Mouse (Mus musculus) c-Kit-positive CD71-positive TER-119-positive erythroid progenitor cells, embryonic 14.5 days (primary cell): ENCODE measurements around the gene Zfp385b.

ENCODE experiments used
- DNase-seq: peaks from one replicate; pipeline ENCODE4 v3.0.0-alpha.2; 2013; ENCODE audit warnings: low spot score

The Zfp385b gene

DNA sequence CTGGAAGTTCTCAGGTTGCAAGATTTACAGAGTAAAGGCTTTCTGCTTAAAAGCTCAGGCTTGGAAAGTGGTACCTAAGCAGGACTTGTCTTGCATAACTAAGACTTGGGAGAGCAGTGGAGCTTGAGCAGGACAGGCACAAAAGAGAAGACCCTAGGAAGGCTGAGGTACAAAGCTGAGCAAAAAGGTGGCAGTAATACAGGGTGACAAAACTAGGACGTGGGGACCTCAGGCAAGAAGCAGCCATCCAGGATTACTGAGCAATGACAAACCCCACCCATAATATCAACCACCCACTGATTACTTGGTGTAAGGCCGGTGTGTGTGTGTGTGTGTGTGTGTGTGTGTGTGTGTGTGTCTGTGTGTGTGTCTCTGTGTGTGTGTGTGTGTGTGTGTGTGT, 114.0 kb downstream of the Zfp385b start:
- DNase-seq, result no peak

- no peak for DNase-seq
Measured at GRCm38 (mm10) chr2:77703080-77703479, 116.4 kb downstream of the Zfp385b start.

- no peak for DNase-seq
Measured at GRCm38 (mm10) chr2:77691174-77691573, 128.3 kb downstream of the Zfp385b start.

- DNase-seq, result no peak
Measured at GRCm38 (mm10) chr2:77690316-77690715, 129.1 kb downstream of the Zfp385b start.

DNA sequence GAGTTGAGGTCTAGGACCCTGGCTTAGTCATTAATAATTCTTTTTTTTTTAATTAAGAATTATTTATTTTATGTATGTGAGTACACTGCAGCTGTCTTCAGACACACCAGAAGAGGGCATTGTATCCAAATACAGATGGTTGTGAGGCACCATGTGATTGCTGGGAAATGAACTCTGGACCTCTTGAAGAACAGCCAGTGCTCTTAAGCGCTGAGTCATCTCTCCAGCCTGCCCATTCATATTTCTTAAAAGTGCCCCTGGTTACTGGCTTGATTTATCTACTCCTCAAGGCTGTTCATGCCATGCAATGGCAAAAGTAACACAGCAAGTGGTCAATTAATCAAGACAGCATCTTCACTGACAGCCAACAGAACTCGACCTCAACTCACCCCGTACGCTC, 130.8 kb downstream of the Zfp385b start:
- no peak for DNase-seq

- no peak for DNase-seq
Measured at GRCm38 (mm10) chr2:77684088-77684487, 135.4 kb downstream of the Zfp385b start.

GRCm38 (mm10) chr2:77682205-77682604, 137.2 kb downstream of the Zfp385b start:
- DNase-seq, result no peak

GRCm38 (mm10) chr2:77681741-77682140, 137.7 kb downstream of the Zfp385b start:
- DNase-seq, result no peak

DNA sequence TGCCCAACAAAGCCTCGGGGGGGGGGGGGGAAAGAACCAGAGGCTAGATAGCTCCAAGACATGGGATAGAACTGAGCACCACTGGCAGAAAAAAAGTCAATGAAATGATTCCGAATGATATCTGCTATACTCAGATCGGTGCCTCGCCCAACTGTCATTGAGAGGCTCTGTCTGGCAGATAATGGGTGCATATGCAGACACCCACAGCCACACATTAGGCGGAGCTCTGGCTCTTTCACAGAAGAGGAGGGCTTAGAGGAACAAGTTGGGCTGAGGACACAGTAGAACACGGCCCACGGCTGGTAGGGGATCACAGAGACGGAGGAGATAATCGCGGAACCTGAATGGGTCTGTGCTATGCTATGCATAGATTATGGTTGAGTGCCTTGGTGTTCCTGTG, 145.7 kb downstream of the Zfp385b start:
- peak; percentile 78 for DNase-seq

DNA sequence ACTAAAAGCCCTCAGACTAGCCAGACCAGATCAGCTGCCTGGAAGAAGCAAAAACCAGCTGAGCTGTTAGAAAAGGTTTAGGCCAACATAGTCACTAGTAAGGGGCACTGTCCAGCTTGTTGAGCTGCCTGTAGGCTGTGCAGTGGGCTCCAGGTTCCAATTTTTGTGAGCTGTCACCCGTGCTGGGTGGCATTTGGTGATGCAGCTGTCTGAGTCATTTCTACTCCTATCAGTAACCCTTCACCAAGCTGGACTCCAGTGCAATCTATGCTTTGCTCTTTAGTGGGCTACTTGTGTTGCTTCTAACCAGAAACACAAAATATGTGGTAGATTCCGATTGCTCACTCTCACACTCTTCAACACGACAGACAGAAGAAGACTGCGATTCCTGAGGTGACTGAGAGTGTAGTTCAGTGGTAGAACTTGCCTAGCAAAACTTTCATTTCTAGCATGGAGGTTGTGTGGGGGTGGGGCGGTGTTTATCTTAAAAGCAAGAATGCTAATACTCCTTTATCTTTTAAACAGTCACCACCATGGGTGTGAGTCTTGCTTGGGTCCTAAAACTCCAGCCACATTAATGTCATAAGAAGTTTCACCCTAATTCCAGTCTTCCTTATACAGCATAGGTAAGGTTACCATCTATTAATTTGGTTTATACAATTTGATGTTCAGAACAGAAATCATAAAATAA, 147.1 kb downstream of the Zfp385b start:
- peak; percentile 61 for DNase-seq

DNA sequence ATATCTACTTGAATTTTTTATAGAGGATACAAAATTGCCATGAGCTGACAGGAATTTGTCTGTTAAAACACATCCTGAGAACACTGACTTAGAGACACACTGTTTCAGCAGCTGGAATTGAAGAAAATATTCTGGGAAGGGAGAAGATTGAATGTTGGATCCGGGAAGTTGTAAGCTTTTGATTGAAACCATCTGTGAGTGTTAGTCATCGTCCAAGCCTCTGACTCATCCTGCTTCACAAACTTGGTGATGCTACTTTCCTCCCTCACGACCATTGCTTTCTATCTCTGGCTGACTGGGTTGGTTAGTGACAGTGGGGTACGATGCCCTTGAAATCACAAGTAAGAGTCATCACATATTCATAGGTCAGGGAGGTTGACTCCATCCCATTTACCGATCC, 157.3 kb downstream of the Zfp385b start:
- no peak for DNase-seq

GRCm38 (mm10) chr2:77653686-77654085, 165.8 kb downstream of the Zfp385b start:
- no peak for DNase-seq

- no peak for DNase-seq
Measured at GRCm38 (mm10) chr2:77641521-77642170, 177.8 kb downstream of the Zfp385b start.

- DNase-seq, result peak; percentile 10
Measured at GRCm38 (mm10) chr2:77639993-77640392, 179.4 kb downstream of the Zfp385b start.

DNA sequence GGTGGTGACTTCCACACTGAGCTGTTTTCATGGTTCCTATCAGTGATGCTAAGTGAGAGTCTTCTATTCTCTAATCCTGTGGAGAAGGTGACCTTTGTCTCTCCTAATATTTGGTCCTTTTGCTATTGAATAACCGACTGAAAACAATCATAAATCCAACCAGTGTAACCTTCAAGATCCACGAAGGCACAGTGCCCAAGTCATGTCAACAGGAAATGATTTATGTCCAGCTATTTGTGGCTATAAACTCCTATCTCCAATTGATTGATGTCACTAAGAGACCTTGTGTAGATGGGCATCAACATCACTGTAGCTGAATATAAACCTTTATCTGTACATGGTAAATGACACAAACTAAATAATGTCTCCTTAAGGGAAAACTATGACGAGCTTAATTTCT, 187.8 kb downstream of the Zfp385b start:
- no peak for DNase-seq

DNA sequence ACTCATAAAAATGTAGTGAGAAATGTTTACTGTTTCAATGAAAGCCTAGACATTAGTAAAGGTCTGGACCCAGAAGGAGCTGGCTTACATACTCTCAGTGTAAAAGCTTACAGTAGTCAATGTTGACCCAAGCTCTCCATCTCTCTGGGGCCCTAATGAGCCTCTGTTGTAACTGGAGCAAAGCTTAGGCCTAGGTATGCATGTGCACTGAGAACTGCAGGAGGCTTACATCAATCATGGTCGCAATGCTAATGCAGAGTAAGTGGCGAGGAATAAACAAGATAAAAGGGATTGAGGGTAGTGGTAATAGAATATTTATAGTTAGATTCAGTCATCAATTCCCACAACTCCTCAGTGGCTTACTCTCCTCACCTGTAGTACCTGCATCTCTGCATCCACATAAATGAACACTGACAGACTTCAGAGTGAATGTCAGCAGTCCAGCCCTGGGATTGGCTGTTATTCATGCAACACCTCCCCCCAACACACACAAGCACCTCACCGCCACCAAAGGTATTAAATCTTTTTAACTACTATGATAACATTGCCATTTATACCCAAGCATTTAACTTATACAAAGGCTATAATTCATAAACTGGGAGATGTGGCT, 191.7 kb downstream of the Zfp385b start:
- DNase-seq, result no peak

GRCm38 (mm10) chr2:77618686-77619085, 200.8 kb downstream of the Zfp385b start:
- DNase-seq, result no peak

GRCm38 (mm10) chr2:77610303-77610991, 209.0 kb downstream of the Zfp385b start:
- DNase-seq, result no peak

DNA sequence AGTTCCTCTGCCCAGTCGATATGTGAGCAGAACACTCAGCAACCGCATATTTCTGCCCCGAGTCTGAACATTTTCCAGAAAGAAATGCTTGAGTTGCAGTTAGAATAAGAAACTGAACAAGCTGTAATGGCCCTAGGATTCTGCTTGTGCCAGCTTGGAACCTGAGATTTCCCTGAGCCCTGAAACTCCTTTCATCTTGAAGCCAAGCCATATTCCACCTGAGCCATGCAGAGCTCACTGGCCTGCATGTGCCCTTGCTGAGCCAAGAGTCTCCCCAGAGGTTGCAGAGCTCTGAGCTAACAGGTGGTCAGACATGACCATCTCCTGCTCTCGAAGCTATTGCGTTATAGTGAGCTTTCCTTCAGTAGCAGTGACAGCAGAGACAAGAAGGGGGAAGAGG, 210.0 kb downstream of the Zfp385b start:
- no peak for DNase-seq

- DNase-seq, result no peak
Measured at GRCm38 (mm10) chr2:77608666-77609065, 210.8 kb downstream of the Zfp385b start.

DNA sequence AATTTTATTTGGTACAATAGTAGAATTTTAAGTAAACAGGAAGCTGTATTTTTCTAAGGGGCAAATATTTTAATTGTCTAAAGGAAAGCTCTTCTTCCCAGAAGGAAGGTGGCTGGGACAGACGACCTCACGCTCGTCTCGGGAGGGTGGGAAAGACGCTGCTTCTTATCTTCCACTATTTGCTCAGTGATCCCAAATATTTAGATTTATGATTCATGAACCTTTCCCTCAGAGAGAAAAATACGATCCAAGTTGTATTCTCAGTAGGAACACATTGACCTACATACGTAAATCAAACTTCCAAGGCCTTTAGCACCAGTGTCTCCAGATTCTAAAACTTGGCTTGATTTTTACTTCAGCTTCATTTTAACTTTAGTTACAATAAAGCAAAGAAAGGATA, 226.0 kb downstream of the Zfp385b start:
- DNase-seq, result no peak

DNA sequence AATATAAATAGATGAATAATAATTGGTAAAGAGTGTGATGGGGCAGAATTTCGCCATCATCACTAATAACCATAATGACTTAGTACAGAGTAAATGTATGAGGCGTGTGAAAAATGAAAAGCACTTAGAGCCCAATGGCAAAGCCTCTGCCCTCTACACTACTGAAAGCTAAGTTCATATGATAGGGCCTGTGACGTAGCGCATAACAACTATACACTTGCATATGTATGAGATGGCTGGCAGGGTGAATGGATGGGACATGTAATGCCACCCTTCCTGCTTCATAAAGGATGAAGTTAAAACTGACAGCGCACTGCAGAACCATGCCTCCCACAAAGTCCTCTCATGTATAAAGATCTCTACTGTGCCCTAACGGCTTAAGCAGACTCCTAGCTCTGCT, 226.9 kb downstream of the Zfp385b start:
- no peak for DNase-seq
